Mouse (Mus musculus): Measurements from ENCODE around the gene Atg5.

GRCm38 (mm10) chr10:44341826-44342521, 73.8 kb downstream of the Atg5 start:
- TF ChIP-seq GATA1 (IDR thresholded peaks at IDR 0.05; ENCODE audit: borderline replicate concordance, low read length), result no peak
- no peak for TF ChIP-seq FLI1 (IDR thresholded peaks at IDR 0.05; ENCODE audit: low read length)

Measured in megakaryocyte, embryonic 14.5 days (primary cell).